Mouse (Mus musculus) monocyte, adult 5-6 weeks (primary cell): ENCODE measurements around the gene Palld. TPM values are rescaled to one million over a fixed set of nuclear protein-coding genes. Genes with fewer than 3 reads are reported as not detected.

Source experiments
- ATAC-seq: fragments of 153-309, 156-312 bp; replicated peaks from 2 replicates; pipeline ENCODE4 v1.8.0; 2017; ENCODE audit warnings: mild to moderate bottlenecking; ENCODE audit not compliant: low TSS enrichment, insufficient number of reproducible peaks, severe bottlenecking, poor library complexity, low FRiP score
- total RNA-seq: library from RNA; stranded (forward); fragments of 200-1000, 200-491, 200-594 nt; gene quantifications from 3 replicates; pipeline ENCODE4 v1.2.3, GENCODE M21; 2017

The Palld gene
- total RNA-seq, 1 experiment from 2014 or later, result not detected

GRCm38 (mm10) chr8:61875290-61875689 lies 27.2 kb downstream of the Palld start:
- no peak for ATAC-seq

GRCm38 (mm10) chr8:61873994-61874393 lies 28.5 kb downstream of the Palld start:
- ATAC-seq, result no peak

- ATAC-seq, result no peak
Measured at GRCm38 (mm10) chr8:61868481-61868880, 34.0 kb downstream of the Palld start.

GRCm38 (mm10) chr8:61866920-61867319 lies 35.6 kb downstream of the Palld start:
- no peak for ATAC-seq

- no peak for ATAC-seq
Measured at GRCm38 (mm10) chr8:61865365-61865764, 37.1 kb downstream of the Palld start.

GRCm38 (mm10) chr8:61851270-61851669 lies 51.2 kb downstream of the Palld start:
- no peak for ATAC-seq

GRCm38 (mm10) chr8:61848581-61849162 lies 53.8 kb downstream of the Palld start:
- ATAC-seq, result no peak

GRCm38 (mm10) chr8:61847494-61847893 lies 55.0 kb downstream of the Palld start:
- no peak for ATAC-seq

- no peak for ATAC-seq
Measured at GRCm38 (mm10) chr8:61844992-61845391, 57.5 kb downstream of the Palld start.

- no peak for ATAC-seq
Measured at GRCm38 (mm10) chr8:61844575-61844974, 57.9 kb downstream of the Palld start.

GRCm38 (mm10) chr8:61843776-61844175 lies 58.7 kb downstream of the Palld start:
- no peak for ATAC-seq

GRCm38 (mm10) chr8:61833211-61833610 lies 69.3 kb downstream of the Palld start:
- no peak for ATAC-seq

- no peak for ATAC-seq
Measured at GRCm38 (mm10) chr8:61831944-61832343, 70.5 kb downstream of the Palld start.

- no peak for ATAC-seq
Measured at GRCm38 (mm10) chr8:61830821-61831220, 71.7 kb downstream of the Palld start.

- no peak for ATAC-seq
Measured at GRCm38 (mm10) chr8:61824563-61824962, 77.9 kb downstream of the Palld start.

- no peak for ATAC-seq
Measured at GRCm38 (mm10) chr8:61823157-61823556, 79.3 kb downstream of the Palld start.

GRCm38 (mm10) chr8:61803764-61804163 lies 98.7 kb downstream of the Palld start:
- ATAC-seq, result no peak

- no peak for ATAC-seq
Measured at GRCm38 (mm10) chr8:61802840-61803239, 99.7 kb downstream of the Palld start.

GRCm38 (mm10) chr8:61797391-61797947 lies 105.0 kb downstream of the Palld start:
- ATAC-seq, result no peak

- no peak for ATAC-seq
Measured at GRCm38 (mm10) chr8:61796537-61797050, 105.9 kb downstream of the Palld start.

- no peak for ATAC-seq
Measured at GRCm38 (mm10) chr8:61789946-61790345, 112.5 kb downstream of the Palld start.
